Mouse (Mus musculus) CH12.LX (cell line): ENCODE measurements around the gene Sypl.

Source experiments
- BHLHE40 ChIP-seq: IDR thresholded peaks from 2 replicates; pipeline ENCODE4 v1.6.1; 2011; ENCODE audit warnings: mild to moderate bottlenecking, low read depth, low read length, improper control_type of control experiment
- CTCF ChIP-seq, 2 experiments: IDR thresholded peaks in 1 of 2; conservative IDR thresholded peaks in 1 of 2; 2 replicates each; pipeline ENCODE4 v1.5.1; 2011 to 2012; ENCODE audit warnings: low read depth in 2 of 2, low read length in 2 of 2, improper control_type of control experiment in 1 of 2, inconsistent platforms in 1 of 2, mild to moderate bottlenecking in 1 of 2, moderate library complexity in 1 of 2
- NELFE ChIP-seq: IDR thresholded peaks from 2 replicates; pipeline ENCODE4 v1.6.1; 2011; ENCODE audit warnings: low read depth, low read length, improper control_type of control experiment

- TF ChIP-seq CTCF (conservative IDR thresholded peaks at IDR 0.05 in 1 of 2, IDR thresholded peaks at IDR 0.05 in 1 of 2; ENCODE audit: low read depth in 2 of 2, low read length in 2 of 2), result no peak
- TF ChIP-seq NELFE, result no peak
- TF ChIP-seq BHLHE40, result no peak
Observed at GRCm38 (mm10) chr12:33015103-33015502, 61.4 kb downstream of the Sypl start.
